Mouse (Mus musculus): ENCODE results near the gene Kcnq1. TPM values are rescaled to one million over a fixed set of nuclear protein-coding genes. Genes with fewer than 3 reads are reported as not detected.

Kcnq1 gene
- total RNA-seq, 1 experiment from 2014 or later: not detected

DNA sequence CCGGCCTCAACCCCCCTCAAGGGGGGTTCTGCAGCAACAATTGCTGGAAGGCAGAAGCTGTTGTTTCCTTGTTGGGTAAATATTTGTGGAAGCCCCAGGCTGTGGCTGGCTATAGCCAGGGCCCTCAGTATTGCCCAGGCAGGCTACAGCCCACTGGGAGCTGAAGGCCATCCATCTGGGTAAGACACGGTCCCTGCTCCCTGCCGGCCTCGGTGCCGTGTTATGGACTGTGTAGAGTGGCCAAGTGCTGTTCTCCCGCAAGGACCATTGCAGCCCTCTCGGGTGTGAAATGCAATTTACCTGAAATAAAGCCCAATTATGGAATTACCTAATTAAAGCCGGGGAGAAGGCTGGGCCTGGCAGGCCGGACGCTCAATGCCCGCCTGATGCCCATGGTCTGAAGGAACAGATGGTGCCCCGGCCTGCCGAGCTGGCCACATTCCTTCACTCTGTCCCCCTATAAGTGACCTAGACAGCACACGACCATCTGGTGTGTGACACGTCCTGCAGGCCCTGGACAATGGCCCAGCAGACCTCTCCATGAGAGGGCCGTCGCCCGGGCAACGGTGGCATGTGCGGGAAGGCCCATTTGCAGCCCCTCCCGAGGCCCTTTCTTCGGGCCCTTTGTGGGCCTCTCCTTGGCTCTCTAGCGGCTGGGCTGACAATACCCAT is 322.1 kb downstream of the Kcnq1 start:
- no peak for ATAC-seq (ENCODE audit: extremely low read depth, insufficient number of reproducible peaks, low FRiP score, poor library complexity, severe bottlenecking)

DNA sequence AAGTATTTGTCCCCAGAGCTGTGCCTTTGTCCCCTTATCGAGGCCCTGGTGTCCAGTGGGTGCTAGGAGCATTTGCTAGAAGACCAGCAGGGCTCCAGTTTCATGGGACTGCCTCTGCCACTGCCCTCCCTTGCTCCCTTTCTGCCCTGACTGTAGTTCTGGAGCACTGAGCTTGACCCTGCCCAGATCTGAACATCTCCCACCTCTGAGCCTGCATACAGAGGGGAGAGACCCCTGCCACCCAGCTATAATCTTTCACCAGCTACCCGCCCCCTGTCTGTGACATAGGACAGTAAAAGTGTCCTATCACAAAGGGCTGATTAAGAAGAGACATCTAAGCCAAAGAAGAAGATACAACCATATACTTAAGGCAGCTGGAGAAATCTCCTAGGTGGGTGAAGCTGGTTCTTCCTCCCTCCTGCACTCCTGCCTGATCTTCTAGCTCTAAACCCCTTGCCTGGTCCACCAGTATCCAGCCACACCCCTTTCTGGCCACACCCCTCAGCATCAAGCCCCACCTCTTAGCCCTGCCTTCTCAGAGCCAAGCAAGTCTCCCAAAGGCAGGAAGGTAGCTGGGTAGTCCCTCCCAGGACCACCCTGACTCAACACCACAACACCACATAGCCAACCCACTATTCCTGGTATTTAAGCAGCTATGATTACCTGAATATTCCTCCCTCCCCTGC is 322.8 kb downstream of the Kcnq1 start:
- no peak for ATAC-seq (ENCODE audit: extremely low read depth, insufficient number of reproducible peaks, low FRiP score, poor library complexity, severe bottlenecking)

GRCm38 (mm10) chr7:143432631-143433030 is 326.5 kb downstream of the Kcnq1 start:
- no peak for ATAC-seq (ENCODE audit: extremely low read depth, insufficient number of reproducible peaks, low FRiP score, poor library complexity, severe bottlenecking)

DNA sequence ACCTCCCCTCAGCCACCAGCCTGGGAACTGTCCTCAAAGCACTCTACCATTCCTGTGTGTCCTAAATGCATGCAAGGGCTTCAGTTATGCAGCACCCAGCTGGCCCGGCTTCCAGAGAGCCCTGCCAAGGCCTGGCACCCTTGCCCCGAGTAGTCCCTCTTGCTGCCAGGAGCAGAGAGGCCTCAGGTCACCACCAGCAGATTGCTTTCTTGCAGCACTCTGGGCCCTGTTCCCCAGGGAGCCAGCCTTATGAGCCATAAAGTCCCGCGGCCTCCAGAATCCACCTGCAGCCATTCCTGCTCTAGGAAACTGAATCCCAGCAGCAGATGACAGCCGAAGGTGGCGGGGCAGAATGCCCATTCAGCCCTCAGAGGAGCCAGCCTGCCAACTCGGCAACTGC is 327.2 kb downstream of the Kcnq1 start:
- ATAC-seq (ENCODE audit: extremely low read depth, insufficient number of reproducible peaks, low FRiP score, poor library complexity, severe bottlenecking): no peak

- ATAC-seq (ENCODE audit: extremely low read depth, insufficient number of reproducible peaks, low FRiP score, poor library complexity, severe bottlenecking): no peak
These were observed 331.2 kb downstream of the Kcnq1 start for GRCm38 (mm10) chr7:143437231-143437893.

DNA sequence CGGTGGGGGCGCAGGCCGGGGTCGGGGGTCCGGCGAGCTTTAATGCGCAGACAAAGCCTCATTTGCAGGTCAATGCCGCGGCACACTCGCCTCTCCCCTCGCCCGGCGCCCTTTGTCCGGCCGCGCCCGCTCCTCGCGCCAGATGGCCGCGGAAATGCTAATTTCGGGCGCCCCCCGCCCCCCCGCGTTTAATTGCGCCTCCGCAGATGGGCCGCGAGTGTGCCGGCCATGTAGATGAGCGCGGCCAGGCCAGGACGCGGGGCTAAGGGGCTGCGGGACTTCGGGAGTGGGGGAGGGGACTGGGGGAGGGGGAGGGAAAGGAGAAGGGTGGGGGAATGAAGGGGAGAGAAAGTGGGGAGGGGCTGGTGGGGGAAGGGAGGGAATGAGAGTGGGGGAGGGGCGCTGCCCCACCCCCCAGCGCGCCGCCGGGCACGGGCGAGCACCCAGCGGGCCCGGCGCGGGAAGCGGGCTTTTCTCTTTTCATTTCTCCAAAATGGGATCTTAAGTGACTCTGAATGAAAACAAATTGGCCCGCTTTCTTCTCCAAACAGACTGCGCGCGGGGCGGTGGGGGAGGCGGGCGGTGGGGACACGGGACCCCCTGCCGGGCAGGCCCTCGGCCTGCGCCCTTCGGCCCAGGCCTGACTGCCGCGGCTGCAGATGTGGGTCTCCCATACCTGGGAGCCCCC is 331.9 kb downstream of the Kcnq1 start:
- ATAC-seq (ENCODE audit: extremely low read depth, insufficient number of reproducible peaks, low FRiP score, poor library complexity, severe bottlenecking): no peak

GRCm38 (mm10) chr7:143438965-143439364 is 332.8 kb downstream of the Kcnq1 start:
- ATAC-seq (ENCODE audit: extremely low read depth, insufficient number of reproducible peaks, low FRiP score, poor library complexity, severe bottlenecking): no peak

DNA sequence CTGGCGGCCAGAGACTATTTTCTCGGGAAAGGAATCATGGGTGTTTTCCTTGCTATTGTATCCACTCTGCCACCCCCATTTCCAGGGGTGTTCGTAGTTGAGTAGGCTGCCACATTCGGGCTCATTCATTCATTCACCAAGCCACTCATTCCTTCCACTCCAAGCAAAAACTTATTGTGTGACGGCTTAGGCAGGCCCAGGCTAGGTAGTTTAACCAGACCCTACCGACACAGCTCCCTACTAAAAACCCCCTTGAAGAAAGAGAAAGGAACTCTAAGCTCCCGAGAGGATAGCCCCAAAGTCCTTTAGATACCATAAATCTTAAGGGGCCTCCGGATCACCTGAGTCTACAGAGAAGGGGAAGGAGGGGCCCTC is 338.4 kb downstream of the Kcnq1 start:
- ATAC-seq (ENCODE audit: extremely low read depth, insufficient number of reproducible peaks, low FRiP score, poor library complexity, severe bottlenecking): no peak

- no peak for ATAC-seq (ENCODE audit: extremely low read depth, insufficient number of reproducible peaks, low FRiP score, poor library complexity, severe bottlenecking)
These were observed 338.9 kb downstream of the Kcnq1 start for GRCm38 (mm10) chr7:143444955-143445648.

GRCm38 (mm10) chr7:143445651-143446460 is 339.7 kb downstream of the Kcnq1 start:
- no peak for ATAC-seq (ENCODE audit: extremely low read depth, insufficient number of reproducible peaks, low FRiP score, poor library complexity, severe bottlenecking)

DNA sequence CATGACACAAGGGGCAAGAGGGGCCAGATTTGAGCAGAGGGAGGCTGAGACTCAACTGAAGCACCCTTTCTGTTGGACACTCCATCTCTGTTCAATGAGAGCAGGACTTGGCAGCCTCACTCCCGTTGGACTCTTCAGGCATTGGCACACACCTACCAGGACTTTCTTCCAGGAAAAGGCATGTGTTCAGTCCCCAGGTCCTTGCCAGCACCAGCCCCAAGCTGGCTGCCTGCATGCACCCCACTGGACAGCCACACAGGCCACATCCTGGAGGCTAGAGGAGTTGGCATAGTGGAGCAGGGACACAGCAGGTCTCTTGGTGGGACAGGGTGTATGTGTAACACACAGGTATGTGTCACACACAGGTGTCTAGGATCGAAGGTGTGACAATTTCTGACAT is 341.0 kb downstream of the Kcnq1 start:
- ATAC-seq (ENCODE audit: extremely low read depth, insufficient number of reproducible peaks, low FRiP score, poor library complexity, severe bottlenecking): no peak

DNA sequence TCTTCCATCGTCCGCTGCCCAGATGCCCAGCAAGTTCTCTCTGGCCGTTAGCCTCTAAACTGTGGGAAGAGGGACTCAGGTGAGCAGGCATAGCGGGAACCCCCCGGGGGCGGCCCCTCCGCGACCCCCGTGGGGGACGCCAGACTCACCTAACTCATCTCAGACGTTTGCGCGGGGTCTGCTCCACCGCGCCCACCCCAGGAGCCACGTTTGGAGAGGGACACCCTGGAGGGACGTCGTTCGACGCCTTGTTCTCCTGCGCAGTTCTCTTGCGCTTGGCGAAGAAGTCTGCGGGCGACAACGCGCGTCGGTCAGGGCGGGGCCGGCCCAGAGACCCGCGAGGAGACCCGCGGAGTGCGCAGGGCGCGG is 352.8 kb downstream of the Kcnq1 start:
- no peak for ATAC-seq (ENCODE audit: extremely low read depth, insufficient number of reproducible peaks, low FRiP score, poor library complexity, severe bottlenecking)

- ATAC-seq (ENCODE audit: extremely low read depth, insufficient number of reproducible peaks, low FRiP score, poor library complexity, severe bottlenecking): no peak
These were observed 353.4 kb downstream of the Kcnq1 start for GRCm38 (mm10) chr7:143459332-143460211.

DNA sequence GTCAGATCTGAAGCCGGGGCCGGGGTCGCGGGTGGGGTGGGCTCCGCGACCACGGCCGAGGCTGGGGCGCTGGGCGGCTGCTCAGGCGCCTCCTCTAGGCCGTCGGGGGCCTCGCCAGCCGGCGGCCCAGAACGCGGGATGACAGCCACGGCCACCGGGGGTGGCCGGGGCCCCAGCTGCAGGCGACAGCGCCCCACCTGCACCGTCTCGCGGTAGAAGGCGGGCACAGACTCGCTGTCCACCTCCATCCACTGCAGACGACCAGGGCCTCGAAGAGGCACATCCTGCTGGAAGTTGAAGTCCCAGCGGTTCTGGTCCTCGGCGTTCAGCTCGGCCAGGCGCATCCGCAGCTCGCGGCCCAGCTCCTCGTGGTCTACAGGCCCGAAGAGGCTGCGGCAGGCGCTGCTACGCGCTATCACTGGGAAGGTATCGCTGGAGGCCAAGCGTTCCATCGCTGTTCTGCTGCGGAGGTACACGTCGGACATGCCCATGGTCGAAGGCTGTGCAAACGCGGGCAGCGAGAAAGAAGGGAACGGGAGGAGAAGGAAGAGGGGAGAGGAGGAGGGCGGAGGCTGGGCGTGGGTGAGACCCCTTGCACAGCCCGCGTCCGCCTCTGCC is 354.2 kb downstream of the Kcnq1 start:
- ATAC-seq (ENCODE audit: extremely low read depth, insufficient number of reproducible peaks, low FRiP score, poor library complexity, severe bottlenecking): no peak

DNA sequence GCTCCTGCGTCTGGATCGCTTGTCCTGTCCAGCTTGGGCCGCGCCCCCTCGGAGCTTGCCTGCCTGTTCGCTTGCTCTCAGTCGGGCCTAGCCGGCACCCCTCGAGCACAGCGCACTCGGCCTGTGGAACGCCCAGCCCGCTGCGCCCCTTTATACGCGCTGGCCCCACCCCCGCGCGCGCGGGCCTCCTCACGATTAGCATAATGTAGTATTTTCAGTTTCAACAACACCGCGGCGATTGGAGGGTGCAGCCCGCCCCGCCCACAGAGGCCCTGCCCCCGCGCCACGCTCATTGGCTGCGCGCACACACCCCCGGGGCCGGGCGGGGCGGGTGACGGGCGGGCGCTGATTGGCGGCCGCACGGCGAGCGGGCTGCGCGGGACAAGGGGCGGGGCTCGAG is 354.7 kb downstream of the Kcnq1 start, which contains the start of gene Cdkn1c:
TSS of gene Cdkn1c (minus strand) at position 177 of the 400 bp plus-strand sequence.
- ATAC-seq (ENCODE audit: extremely low read depth, insufficient number of reproducible peaks, low FRiP score, poor library complexity, severe bottlenecking): peak; percentile 68

DNA sequence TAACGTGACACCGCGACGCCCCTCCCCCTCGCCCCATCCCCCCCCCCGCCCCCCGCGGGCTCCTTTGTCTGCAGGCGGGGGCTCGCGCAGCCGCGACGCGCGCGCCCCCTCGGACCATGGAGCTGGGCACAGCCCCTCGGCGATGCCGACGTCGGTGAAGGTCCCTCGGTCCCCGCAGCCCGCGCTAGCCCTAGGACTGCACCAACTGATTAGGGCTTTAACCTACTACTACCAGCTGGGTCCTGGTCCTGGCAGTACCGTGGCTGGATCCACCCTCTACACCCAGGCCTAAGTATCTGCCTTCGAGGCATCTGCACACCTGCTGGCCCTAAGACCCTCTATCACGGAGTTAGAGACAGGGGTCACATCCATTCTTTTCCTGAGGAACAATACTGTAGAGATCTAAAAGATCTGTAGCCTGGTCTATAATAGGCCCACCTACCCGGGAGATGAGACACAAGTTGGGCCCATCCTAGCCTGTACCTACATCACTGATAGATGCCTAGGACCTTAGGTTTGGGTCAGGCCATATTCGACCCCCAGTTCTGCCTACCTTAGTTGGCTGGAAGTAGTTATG is 355.2 kb downstream of the Kcnq1 start:
- no peak for ATAC-seq (ENCODE audit: extremely low read depth, insufficient number of reproducible peaks, low FRiP score, poor library complexity, severe bottlenecking)

GRCm38 (mm10) chr7:143461920-143462319 is 355.8 kb downstream of the Kcnq1 start:
- ATAC-seq (ENCODE audit: extremely low read depth, insufficient number of reproducible peaks, low FRiP score, poor library complexity, severe bottlenecking): no peak

Measured in neutrophil, adult 5-6 weeks (primary cell).